Mouse (Mus musculus) embryonic fibroblast, embryonic 13.5 days (primary cell): ENCODE data around the gene Tkt.

Source experiments
- CTCF ChIP-seq: IDR thresholded peaks from 2 replicates; pipeline ENCODE4 v1.5.1; 2011; ENCODE audit warnings: mild to moderate bottlenecking, control low read depth, low read length, moderate library complexity, borderline replicate concordance; ENCODE audit not compliant: insufficient read depth
- POLR2A ChIP-seq: IDR thresholded peaks from 2 replicates; pipeline ENCODE4 v1.6.1; 2011; ENCODE audit warnings: low read depth, mild to moderate bottlenecking, control low read depth, low read length, moderate library complexity

DNA sequence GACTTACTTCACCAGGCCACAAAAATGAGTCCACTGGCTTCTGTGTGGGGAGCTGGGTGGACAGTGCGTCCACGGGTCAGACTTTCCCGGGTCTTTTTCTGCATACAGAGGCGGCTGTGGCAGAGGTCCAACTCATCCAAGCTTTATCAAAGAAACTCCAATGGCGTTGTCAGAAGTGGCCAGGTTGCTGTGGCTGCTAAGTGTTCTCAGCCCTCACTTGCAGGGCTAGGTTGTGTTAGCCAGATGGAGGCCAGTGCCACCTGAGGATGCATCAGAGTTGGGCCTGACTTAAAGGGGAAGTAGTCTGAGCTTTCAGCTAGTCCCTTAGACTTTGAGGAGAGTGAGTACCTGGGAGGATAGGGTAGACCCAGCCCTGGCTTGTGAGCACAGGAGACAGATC is 3.4 kb downstream of the Tkt start:
- TF ChIP-seq CTCF: no peak
- no peak for TF ChIP-seq POLR2A
